Mouse (Mus musculus) embryo, embryonic 10.5 days (tissue): ENCODE measurements around the gene Apoh.

ENCODE experiments used
- DNase-seq: peaks from one replicate; pipeline ENCODE4 v3.0.0-alpha.2; 2015; ENCODE audit warnings: low spot score

The Apoh gene

GRCm38 (mm10) chr11:108333583-108334379 is 9.4 kb upstream of the Apoh start:
- DNase-seq: peak; percentile 18

- no peak for DNase-seq
These were observed 8.5 kb upstream of the Apoh start for GRCm38 (mm10) chr11:108334658-108335057.

- no peak for DNase-seq
These were observed 7.6 kb upstream of the Apoh start for GRCm38 (mm10) chr11:108335536-108335935.

- peak; percentile 20 for DNase-seq
These were observed 6.7 kb upstream of the Apoh start for GRCm38 (mm10) chr11:108336445-108336844.

- DNase-seq: no peak
These were observed 2.9 kb upstream of the Apoh start for GRCm38 (mm10) chr11:108340293-108340692.

DNA sequence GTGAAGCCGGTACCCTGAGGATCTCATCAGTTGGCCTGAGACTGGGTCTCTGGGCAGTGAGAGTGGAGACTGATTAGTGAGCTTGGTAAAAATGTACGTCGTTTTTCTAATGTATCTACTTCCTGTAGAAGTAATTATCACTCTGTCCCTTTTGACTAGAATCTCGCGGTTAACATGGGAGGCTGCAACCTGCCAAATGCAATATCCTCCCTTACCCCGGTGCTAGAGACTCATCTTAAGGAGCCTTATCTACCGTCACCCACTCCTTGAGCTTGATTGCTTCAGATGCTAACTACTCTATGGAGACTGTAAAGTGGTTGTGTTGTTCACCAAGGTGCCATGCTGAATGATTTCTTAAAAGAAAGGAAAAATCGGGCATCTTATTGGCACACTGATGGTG is 1.4 kb upstream of the Apoh start:
- DNase-seq: no peak

DNA sequence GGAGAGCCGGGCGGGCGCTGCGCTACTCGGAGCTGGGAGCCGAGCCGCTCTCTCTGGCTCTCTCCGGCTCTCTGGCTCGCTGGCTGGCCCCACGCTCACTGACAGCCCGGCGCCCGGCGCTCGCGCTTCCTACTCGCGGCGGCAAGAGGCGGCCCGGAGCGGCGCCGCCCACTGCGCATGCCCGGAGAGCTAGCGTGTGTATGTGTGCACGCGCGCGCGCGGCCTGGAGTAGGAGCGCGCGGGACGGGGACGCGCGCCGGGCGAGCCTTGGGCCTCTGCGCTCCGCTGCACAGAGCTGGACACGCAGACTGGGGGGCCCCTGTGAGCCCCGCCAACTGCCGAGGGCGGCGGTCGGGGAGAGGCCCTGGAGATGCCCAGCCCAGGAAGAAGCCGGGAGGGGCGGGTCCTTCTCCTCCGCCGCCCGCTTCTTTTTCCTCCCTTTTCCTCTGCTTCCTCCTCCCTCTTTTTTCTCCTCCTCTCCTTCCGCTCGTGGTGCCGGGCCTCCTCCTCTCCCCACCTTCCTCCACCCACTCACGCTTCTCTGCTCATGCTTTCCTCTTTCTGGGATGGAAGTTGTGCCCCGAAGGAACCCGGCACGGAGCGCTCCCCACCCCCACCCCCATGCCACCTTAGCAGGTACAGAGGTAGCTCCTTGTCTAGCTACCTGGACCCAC is 772 bp downstream of the Apoh start, which contains the start of gene Prkca:
TSS of gene Prkca (minus strand) at position 140 of the 674 bp plus-strand sequence.
- DNase-seq: peak; percentile 95

GRCm38 (mm10) chr11:108344759-108345158 is 1.6 kb downstream of the Apoh start:
- DNase-seq: no peak

- no peak for DNase-seq
These were observed 2.2 kb downstream of the Apoh start for GRCm38 (mm10) chr11:108345321-108345720.

DNA sequence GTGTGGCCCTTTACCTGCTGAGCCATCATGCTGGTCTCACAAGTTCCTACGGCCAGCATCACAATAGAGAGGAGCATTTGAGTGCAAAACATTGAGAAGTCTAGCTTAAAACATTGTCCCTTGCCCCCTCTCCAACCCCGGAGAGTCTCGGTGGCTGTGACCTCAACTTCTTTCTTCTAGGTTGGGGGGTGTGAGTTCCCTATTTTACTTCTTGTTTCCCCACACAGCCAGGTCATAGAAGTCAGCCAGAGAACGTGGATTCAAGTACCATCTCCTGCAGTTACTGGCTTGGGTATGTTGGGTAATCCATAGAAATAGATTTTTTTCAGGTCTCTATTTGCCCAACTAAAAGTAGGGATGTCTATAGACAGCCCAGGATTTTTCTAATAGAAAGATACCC is 7.6 kb downstream of the Apoh start:
- DNase-seq: no peak

- DNase-seq: no peak
These were observed 9.8 kb downstream of the Apoh start for GRCm38 (mm10) chr11:108352842-108353388.

DNA sequence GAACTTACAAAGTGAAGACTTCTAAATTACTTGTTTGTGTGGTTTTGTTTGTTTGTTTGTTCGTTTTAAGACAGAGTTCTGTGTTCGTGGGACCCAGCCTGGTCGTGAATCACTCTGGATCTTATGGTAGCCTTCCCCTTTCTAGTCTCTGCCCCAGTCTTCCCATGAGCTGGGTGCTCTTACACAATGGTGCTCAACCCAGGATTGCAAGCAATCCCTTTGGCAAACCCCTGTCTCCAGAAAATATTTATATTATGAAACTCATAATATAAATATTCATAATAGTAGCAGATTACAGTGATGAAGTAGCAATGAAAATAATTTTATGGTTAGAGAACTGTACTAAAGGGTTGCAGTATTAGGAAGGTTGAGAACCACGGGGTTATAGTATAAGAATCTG is 12.9 kb downstream of the Apoh start:
- no peak for DNase-seq

DNA sequence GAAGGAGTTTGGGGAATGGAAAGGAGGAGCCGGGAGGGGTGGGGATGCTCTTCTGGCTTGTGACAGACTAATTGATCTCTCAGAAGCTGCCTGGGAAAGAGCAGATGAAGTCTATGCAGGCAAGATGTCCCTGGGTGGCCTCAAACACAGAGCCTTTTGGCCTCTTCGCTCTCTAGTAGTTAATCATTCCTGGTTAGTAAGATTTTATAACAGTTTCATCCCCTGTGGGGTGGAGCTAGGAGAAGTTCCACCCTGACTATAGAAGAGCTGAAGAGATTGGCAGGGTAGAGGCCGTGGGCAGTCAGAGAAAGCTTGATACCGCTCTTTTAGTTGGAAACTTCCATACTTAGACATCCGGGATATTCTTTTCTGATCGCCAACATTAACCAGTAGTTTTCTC is 15.8 kb downstream of the Apoh start:
- DNase-seq: no peak

DNA sequence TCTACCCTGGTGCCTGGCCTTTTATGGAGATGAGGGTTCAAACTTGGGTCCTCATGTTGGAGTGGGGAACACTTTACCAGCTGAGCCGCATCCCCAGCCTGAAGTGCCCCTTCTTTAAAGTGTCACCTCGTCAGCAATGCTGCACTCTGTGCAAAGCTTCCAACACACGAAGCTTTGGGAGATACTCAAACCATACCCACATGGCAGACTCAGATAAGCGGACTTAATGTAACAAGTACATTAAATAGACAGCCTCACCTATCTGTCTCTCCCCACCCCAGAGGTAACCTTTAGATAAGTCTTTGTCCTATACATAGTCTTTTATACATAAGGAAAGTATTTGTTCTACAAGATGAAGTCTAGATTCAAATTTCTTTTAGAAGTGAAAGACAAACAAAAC is 17.8 kb downstream of the Apoh start:
- DNase-seq: no peak

DNA sequence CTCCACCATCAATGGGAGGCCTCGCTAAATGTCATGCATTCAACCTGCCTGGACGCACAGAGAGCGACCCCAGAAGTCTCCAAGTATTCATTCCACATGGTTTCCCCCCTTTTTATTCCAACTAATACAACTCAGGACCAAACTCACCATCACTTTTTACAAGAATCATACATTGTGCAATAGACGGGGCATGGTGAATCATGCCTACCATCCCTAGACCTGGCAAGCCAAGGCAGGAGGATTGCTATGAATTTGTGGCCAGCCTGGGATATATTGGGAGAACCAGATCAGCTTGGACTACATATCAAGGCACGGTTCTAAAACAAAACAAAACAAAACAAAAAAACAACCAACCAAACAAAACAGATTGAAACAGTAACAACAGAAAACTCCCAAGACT is 19.8 kb downstream of the Apoh start:
- DNase-seq: no peak

DNA sequence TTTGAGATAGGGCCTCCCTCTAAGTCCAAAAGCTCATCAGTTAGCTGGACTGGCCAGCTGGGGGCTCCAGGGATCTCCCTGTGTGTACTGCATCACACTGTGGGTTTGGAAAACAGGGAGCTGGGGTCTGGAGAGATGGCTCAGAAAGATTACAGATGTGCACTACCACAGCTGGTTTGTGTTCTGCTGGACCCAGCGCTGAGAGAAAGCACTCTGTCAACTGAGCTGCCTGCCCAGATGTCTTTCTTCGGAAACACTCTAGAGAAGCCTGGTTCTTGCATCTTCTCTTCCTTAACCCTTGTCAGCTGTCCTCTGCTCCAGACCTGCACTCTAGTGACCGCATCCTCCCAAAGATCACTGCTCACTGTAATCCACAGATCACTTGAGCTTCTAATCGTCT is 20.8 kb downstream of the Apoh start:
- DNase-seq: no peak

- DNase-seq: no peak
These were observed 21.9 kb downstream of the Apoh start for GRCm38 (mm10) chr11:108364945-108365589.

DNA sequence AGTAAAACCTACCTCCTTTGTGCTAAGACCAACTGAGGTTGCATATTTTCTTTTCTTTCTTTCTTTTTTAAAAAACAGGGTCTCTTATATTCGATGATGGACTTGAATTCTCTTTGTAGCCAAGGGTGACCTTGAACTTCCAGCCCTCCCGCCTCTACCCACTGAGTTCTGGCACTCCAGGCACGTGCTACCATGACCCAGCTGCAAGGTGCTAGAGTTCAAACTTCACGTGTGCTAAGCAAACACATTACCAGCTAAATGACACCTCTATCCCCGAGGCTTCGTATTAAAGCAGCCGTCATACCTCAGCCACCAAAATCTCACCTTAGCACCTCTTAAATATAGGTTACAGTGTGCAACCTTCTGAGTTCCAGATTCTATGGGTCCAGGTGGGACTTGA is 22.4 kb downstream of the Apoh start:
- no peak for DNase-seq

- DNase-seq: no peak
These were observed 23.9 kb downstream of the Apoh start for GRCm38 (mm10) chr11:108367046-108367445.

GRCm38 (mm10) chr11:108376815-108377214 is 33.7 kb downstream of the Apoh start:
- DNase-seq: no peak

GRCm38 (mm10) chr11:108377680-108378362 is 34.7 kb downstream of the Apoh start:
- DNase-seq: peak; percentile 89

- DNase-seq: no peak
These were observed 35.2 kb downstream of the Apoh start for GRCm38 (mm10) chr11:108378363-108378751.
